Mouse (Mus musculus) kidney, embryonic 14.5 days (tissue): ENCODE results near the gene Cpa1. TPM values are rescaled to one million over a fixed set of nuclear protein-coding genes. Genes with fewer than 3 reads are reported as not detected.

ENCODE experiments used
- ATAC-seq: fragments of 200-750 bp; cut with Nextera tagmentation; 2 replicates; pipeline ENCODE4 v1.8.0; 2017; ENCODE audit warnings: moderate number of reproducible peaks, mild to moderate bottlenecking, moderate TSS enrichment, moderate library complexity; ENCODE audit not compliant: low FRiP score, low TSS enrichment
- H3K27ac ChIP-seq: fragments of 300-500 bp; sonication (generic); 2 replicates; pipeline ENCODE4 v1.5.1; 2014; ENCODE audit warnings: low read depth, mild to moderate bottlenecking, low read length, moderate library complexity, mixed read lengths
- H3K27me3 ChIP-seq: fragments of 300-500 bp; sonication (generic); 2 replicates; pipeline ENCODE4 v1.6.1; 2014; ENCODE audit warnings: mild to moderate bottlenecking, low read length; ENCODE audit not compliant: control insufficient read depth, insufficient read depth
- H3K36me3 ChIP-seq: fragments of 300-500 bp; sonication (generic); 2 replicates; pipeline ENCODE4 v1.6.1; 2014; ENCODE audit warnings: low read length, mixed read lengths; ENCODE audit not compliant: control insufficient read depth, insufficient read depth
- H3K4me1 ChIP-seq: fragments of 300-500 bp; sonication (generic); 2 replicates; pipeline ENCODE4 v1.6.1; 2014; ENCODE audit warnings: low read length, mixed read lengths; ENCODE audit not compliant: control insufficient read depth, insufficient read depth
- H3K4me2 ChIP-seq: fragments of 300-500 bp; sonication (generic); replicated peaks from 2 replicates; pipeline ENCODE4 v1.6.1; 2014; ENCODE audit warnings: low read depth, mild to moderate bottlenecking, low read length
- H3K4me3 ChIP-seq: fragments of 300-500 bp; sonication (generic); 2 replicates; pipeline ENCODE4 v1.5.1; 2014; ENCODE audit warnings: mild to moderate bottlenecking, low read length
- H3K9ac ChIP-seq: fragments of 300-500 bp; sonication (generic); 2 replicates; pipeline ENCODE4 v1.6.1; 2014; ENCODE audit warnings: low read depth, mild to moderate bottlenecking, low read length, moderate library complexity
- H3K9me3 ChIP-seq: fragments of 300-500 bp; sonication (generic); 2 replicates; pipeline ENCODE4 v1.6.1; 2016; ENCODE audit warnings: low read length; ENCODE audit not compliant: control insufficient read depth
- WGBS: fragments of 180-500 bp; shearing (Covaris S2); extraction: QIAGEN DNeasy Blood & Tissue Kit; methylation state at CpG from one replicate; pipeline ENCODE4 v1.1.7; 2014; 5-methylcytosine and 5-hydroxymethylcytosine counted together
- polyA plus RNA-seq: library from polyadenylated mRNA; unstranded; fragments of >200 nt; fragmentation: Nextera tagmentation; extraction: Ambion mirVana; gene quantifications from 2 replicates; pipeline ENCODE4 v1.2.1, GENCODE M21; 2014

Cpa1 gene
- 1.8 and 2.0 TPM in 2 replicates for polyA plus RNA-seq

DNA sequence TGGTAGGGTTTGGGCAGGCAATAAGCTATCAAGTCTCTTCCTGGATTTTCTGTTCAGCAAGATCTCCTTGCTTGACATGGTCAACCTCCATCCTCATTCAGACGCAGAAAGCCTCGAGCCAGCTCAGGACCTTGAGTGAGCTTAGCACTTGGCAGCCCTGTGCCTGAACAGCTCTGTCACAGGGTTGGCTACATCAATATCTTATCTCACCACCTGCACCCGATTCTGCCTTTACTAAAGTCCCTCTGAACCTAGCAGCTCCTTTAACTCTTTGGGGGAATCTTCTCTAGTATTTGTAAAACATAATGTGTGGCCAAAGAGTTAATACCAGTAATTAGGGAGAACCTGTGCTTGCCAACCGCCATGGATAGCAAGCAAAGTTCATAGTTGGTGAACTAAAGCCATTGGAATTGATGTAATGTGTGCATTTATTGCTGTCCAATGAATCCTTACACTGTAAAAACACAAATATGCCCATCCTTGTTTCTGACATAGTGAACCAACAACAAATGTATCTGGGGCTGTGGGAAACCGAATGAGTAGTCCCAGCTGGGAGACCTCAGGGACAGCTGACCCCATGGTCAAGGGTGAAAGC is at the start of gene Cpa1:
Cpa1 (plus strand) TSS at position 545 of the 595 bp plus-strand sequence.
- Histone ChIP-seq H3K27me3 (no peaks in the 10 kb centered on the region), H3K9ac (no peak within 1 kb of the TSS), H3K4me1 (peaks cover 34% of the 10 kb centered on the region), H3K4me3 (no peak within 1 kb of the TSS), H3K36me3 (no peaks in the 10 kb centered on the region), H3K9me3 (no peaks in the 10 kb centered on the region), H3K27ac (0 out of 2 replicates have a peak within 1 kb of the TSS, but pooled peaks have one; percentile 14), H3K4me2 (no peak within 1 kb of the TSS)
- 73% methylated on average over 5 of the region's 5 CpGs for WGBS
- ATAC-seq: no peak

GRCm38 (mm10) chr6:30589819-30590218 is 49.2 kb upstream of the Cpa1 start:
- no peaks in the 10 kb centered on the region for H3K27me3 ChIP-seq
- H3K27ac ChIP-seq: peak overlapping the region; percentile 49; the same call in 1 of the 2 replicates
- no peak overlapping the region for H3K4me2 ChIP-seq
- no peaks in the 10 kb centered on the region for H3K9me3 ChIP-seq
- no peak overlapping the region for H3K9ac ChIP-seq
- 11% methylated on average over 2 of the region's 2 CpGs for WGBS
- peaks cover 22% of the 10 kb centered on the region for H3K4me1 ChIP-seq
- H3K36me3 ChIP-seq: no peaks in the 10 kb centered on the region
- ATAC-seq: no peak
- H3K4me3 ChIP-seq: no peak overlapping the region

- H3K9me3 ChIP-seq: no peaks in the 10 kb centered on the region
- no peaks in the 10 kb centered on the region for H3K27me3 ChIP-seq
- peaks cover 25% of the 10 kb centered on the region for H3K4me1 ChIP-seq
- no peak; the same call in 1 of the 2 replicates for ATAC-seq
- 17% methylated on average over 5 of the region's 5 CpGs for WGBS
- H3K36me3 ChIP-seq: no peaks in the 10 kb centered on the region
- no peak overlapping the region for H3K4me3 ChIP-seq
- H3K4me2 ChIP-seq: no peak overlapping the region
- H3K27ac ChIP-seq: no peak overlapping the region
- no peak overlapping the region for H3K9ac ChIP-seq
These were observed 47.1 kb upstream of the Cpa1 start for GRCm38 (mm10) chr6:30591851-30592404.

DNA sequence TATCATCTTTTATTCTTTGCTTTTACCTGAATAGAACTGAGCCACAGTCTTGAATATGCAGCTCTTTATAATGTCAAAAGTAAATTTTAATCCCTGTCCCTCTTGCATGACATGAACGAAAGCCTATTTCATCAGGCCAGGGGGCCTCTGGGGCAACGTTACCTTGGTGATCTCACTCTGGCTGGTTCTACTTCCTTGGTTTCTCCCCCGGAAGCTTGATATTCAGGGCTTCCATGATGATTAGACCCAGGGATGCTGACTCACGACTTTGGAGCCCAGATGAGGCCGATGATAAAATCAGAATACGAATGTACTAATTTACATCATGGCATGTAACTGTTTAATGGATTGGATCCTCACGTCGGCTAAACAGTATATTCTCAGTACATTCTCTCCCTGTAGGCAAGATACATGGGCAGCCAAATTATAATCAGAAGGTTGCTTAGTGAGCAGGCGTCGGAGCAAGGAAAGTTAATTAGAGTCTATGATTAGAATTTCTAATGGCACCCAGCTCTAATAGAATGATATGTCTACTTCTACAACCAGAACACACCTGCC is 46.5 kb upstream of the Cpa1 start:
- no peak overlapping the region for H3K27ac ChIP-seq
- H3K4me1 ChIP-seq: peaks cover 21% of the 10 kb centered on the region
- H3K27me3 ChIP-seq: no peaks in the 10 kb centered on the region
- H3K9me3 ChIP-seq: no peaks in the 10 kb centered on the region
- ATAC-seq: no peak
- H3K4me3 ChIP-seq: no peak overlapping the region
- H3K4me2 ChIP-seq: no peak overlapping the region
- no peaks in the 10 kb centered on the region for H3K36me3 ChIP-seq
- no peak overlapping the region for H3K9ac ChIP-seq
- WGBS: 62% methylated on average over 10 of the region's 10 CpGs

DNA sequence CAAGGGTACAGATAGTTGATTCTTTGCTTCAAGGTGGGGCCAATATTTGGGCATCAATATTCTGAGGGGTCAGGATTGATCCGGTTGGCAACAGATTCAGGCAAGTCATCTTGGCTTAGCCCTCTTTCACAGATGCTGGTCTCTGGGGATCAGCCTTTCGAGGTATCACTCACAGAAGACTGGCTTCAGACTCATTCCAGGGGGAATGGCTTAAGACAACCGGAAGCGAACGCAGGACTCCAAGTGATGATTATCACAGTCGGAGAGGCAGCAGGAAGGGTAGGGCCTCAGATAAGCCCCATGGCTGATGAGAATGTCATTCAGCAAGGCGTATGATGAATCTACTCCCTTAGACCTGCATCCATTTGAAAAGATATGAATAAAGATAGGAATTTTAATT is 44.7 kb upstream of the Cpa1 start:
- Histone ChIP-seq H3K9me3 (no peaks in the 10 kb centered on the region), H3K4me1 (peaks cover 19% of the 10 kb centered on the region), H3K4me2 (no peak overlapping the region), H3K27ac (no peak overlapping the region), H3K9ac (no peak overlapping the region), H3K4me3 (no peak overlapping the region), H3K27me3 (no peaks in the 10 kb centered on the region), H3K36me3 (no peaks in the 10 kb centered on the region)
- WGBS: 79% methylated on average over 7 of the region's 7 CpGs
- ATAC-seq: no peak

GRCm38 (mm10) chr6:30596230-30596898 is 42.7 kb upstream of the Cpa1 start:
- H3K4me3 ChIP-seq: no peak overlapping the region
- no peak overlapping the region for H3K4me2 ChIP-seq
- no peak for ATAC-seq
- H3K36me3 ChIP-seq: no peaks in the 10 kb centered on the region
- no peak overlapping the region for H3K9ac ChIP-seq
- H3K27me3 ChIP-seq: no peaks in the 10 kb centered on the region
- 0 out of 2 replicates have a peak overlapping the region, but pooled peaks have one; percentile 47 for H3K27ac ChIP-seq
- 77% methylated on average over 8 of the region's 8 CpGs for WGBS
- H3K9me3 ChIP-seq: no peaks in the 10 kb centered on the region
- H3K4me1 ChIP-seq: peaks cover 19% of the 10 kb centered on the region

GRCm38 (mm10) chr6:30600033-30600432 is 39.0 kb upstream of the Cpa1 start:
- H3K36me3 ChIP-seq: no peaks in the 10 kb centered on the region
- H3K27me3 ChIP-seq: no peaks in the 10 kb centered on the region
- 19% methylated on average over 3 of the region's 3 CpGs for WGBS
- no peaks in the 10 kb centered on the region for H3K9me3 ChIP-seq
- no peak overlapping the region for H3K4me3 ChIP-seq
- no peak overlapping the region for H3K4me2 ChIP-seq
- peaks cover 22% of the 10 kb centered on the region for H3K4me1 ChIP-seq
- peak overlapping the region; percentile 63; the same call in 1 of the 2 replicates for H3K27ac ChIP-seq
- ATAC-seq: peak; percentile 71
- no peak overlapping the region for H3K9ac ChIP-seq

- Histone ChIP-seq H3K4me3 (no peak overlapping the region), H3K36me3 (no peaks in the 10 kb centered on the region), H3K4me1 (peaks cover 27% of the 10 kb centered on the region), H3K27ac (peak overlapping the region; percentile 63; the same call in 1 of the 2 replicates), H3K27me3 (no peaks in the 10 kb centered on the region), H3K4me2 (no peak overlapping the region), H3K9me3 (no peaks in the 10 kb centered on the region), H3K9ac (no peak overlapping the region)
- WGBS: 88% methylated on average over 1 of the region's 1 CpGs
- ATAC-seq: no peak
These were observed 38.0 kb upstream of the Cpa1 start for GRCm38 (mm10) chr6:30600995-30601394.
